Mouse (Mus musculus) lung, postnatal 36 days (tissue): Measurements from ENCODE around the gene Pgm2.
A peak's percentile ranks its signal among the peaks of the same experiment; 100 is the strongest.

Experiments
- DNase-seq: peaks from one replicate; pipeline ENCODE4 v3.0.0; 2022; ENCODE audit warnings: mixed read lengths

The Pgm2 gene

DNA sequence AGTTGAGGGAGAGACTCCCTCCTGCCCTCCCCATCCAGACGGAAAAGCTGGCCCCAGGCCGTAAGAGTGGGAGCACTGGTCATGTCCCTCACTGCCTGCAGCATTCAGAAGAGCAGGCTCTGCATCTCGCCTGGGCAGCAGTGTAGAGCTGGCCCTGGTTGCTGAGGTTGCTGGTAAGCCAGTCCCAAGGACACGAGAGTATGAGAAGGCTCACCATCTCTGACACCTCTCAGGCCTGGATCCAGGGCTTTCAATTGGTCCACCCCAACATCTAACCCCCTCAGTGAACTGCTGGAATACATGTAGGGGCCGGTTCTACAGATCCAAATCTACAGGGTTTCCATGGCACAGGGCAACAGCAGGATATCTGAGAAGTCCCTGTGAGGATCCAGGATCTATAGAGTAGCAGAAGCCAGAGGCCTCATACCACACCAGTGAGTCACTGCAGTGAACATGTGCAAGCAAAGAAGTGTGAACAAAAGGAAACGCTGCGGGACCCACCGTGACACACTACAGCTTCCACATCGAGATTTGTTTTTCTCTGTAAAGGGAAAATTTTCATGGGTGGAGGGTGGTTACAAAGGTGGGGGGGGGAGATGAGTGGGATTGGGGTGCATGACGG lies 53.7 kb downstream of the Pgm2 start:
- DNase-seq, result no peak

DNA sequence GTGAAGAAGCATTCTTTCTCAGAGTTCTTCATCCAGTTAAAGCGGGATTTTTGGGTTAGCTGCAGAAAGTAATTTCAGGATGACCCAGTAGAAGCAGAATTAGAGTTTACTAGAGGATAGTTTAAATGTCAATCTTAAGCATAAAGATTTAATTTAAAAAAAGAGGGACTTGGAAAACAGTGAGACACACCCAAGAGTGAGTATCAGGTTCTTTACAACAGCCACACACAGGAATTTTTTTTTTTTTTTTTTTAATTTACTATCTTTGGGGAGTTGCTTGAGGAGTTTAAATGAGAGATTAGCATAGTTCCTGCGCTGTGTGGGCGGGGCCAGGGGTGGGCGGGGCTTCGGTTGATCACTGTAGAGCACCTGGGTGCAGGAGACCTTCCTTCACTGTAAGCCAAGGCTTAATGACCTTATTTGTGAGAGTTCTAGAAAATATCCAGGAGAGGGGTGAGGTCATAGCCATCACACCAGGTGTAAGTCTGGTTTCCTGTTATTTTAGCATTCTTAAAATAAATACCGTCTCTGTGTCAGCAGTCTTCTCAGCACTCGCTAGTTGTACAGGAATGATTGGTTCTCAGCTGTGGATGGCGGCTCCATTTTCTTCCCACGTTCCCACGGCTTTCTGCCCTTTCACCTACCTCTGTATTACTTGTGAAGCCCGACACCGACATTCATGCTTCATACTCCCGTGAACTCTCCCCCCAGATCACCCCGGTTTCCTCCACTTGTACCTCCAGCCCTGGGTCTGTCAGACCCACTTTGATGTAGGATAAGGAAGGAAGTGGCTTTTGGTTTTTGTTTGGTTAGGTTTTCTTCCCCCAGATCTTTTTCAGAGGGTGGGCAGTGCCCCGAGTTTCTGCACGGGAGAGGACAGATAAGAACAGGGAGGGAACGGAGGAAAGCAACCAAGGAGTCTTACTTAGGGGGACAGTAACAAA lies 56.7 kb downstream of the Pgm2 start:
- DNase-seq, result no peak

DNA sequence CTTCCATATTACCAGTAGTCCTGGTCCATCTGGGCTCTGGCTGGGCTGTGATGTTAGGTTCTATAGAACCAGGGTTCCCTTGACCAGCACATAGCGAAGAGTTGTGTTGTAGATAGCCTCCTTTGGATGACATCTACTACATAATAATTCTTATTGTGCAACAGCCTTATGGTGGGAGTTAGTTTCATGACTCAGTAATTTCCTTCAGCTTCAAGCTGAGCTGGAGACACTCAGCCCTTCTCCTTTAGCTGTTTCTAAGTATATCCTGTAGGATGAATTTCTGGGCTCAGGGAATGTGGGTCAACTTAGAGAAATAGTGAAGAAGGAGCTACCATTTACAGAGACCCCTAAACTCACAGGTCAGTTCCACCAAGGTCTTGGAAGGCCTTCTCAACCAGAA lies 60.6 kb downstream of the Pgm2 start:
- DNase-seq, result no peak

DNA sequence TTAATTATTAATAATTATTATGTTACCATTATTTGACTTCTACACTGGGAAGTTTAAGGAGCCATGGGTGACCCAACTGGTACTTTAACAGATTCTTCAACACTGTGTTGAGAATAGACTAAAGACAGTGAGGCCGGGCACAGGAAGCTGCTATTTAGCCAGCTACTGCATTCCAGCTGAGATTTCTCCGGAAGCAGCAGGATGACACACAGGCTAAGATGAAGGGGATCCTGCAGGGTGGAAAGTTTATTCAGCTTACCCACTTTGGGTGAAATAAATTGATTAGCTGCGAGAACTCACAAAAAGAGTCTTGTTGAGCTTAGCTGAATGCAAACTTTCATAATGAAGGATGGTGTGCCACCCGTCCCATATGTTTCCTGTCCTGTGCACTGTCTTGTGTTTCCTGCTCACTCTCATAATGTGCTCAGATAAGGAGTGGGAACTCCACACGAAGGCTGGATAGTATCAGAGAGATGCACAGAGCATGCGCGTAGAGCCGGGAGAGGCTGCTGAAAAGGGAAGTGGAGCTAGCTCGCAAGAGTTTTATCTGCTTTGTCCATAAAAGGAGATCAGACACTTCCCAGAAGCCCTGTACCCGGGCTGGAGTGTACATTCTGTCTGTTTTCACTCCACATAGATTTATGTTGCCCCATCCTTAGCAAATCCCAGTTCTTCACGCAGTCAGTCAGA lies 63.3 kb downstream of the Pgm2 start, which contains the start of gene Tbc1d1:
Tbc1d1 (plus strand) TSS at position 445 of the 690 bp plus-strand sequence.
- DNase-seq, result peak; percentile 77

DNA sequence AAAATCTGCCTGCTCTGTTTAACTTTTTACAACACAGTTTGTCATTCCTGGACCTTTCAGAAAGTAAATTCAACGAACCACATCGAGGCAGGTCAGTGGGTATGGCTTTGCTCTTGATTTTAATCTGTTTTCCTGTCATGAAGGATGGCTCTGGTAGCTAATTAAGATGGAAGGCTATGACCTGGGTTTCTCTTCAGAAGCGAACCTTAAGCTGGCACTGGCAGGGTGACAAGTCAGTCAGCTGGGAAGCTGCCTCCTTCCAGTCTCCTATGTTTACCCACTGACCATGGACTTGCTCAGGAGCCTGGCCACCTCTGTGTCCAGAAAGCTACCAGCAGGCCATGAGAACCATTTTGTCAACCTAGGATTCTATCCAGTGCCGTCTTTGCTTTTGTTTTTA lies 63.8 kb downstream of the Pgm2 start:
- DNase-seq, result no peak

DNA sequence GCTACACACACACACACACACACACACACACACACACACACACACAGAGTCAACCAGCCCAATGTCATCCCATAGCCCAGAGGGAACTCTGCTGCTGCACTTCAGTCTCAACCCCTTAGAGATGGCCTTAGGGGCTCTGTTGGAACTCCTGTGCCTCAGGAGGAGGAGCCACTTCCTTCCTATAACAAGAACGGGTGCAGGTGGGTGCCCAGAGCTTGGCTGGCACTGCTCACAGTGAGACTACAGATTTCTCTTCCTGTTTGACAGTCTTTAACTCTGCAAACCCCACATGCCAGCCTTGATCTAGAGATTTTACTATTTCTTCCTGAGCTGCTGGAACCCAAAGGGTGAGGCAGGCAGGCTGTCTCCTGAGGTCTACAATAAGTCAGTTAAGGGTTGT lies 65.2 kb downstream of the Pgm2 start:
- DNase-seq, result no peak

DNA sequence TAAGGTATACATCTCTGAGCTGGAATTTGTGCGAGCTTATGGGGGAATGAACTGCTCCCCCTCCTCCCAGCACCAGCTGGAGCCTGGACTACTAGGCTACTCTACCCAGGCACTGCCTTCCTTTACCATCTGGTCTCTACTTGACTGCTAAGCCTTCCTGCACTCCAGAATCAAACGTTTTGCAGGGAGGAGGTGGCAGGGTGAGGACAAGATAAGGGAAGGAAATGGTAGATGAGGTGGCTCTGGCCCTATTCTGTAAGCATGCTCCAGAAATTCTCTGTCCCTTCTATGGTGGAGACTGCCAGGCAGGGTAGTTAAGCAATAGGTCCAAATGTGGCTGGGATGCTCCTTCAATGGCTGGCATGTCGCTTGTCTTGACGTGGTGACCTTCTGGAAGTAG lies 65.8 kb downstream of the Pgm2 start:
- DNase-seq, result no peak

DNA sequence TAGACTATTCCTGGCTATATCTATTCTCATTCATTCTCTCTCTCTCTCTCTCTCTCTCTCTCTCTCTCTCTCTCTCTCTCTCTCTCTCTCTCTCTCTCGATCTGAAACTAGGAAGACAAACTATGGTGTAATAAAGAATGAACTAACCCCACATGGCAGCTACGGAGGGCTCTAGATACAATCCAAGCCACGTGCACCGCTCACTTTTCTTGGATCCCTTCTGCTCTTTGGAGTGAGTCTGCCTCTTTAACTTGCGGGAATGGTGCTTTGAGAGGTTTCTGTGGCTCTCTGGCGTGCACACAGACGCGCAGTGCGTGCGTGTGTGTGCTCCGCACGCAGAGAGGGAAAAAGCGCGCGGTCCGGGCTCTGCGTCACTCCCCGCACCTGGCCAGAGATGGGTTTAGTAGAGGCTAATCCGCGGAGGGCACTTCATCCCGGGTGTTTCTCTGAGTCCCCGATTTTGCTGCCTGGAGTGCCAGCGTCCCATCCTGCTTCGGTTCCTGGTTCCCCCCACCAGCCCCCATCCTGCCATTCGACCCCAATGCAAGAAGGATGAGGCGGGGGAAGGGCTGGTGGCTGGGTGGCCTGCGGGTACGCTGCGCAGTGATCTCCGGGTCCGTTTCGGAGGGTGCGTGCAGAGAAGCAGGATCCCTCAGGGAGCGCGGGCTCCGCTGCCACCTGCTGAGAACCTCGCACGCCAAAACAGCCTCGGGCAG lies 66.5 kb downstream of the Pgm2 start:
- no peak for DNase-seq

DNA sequence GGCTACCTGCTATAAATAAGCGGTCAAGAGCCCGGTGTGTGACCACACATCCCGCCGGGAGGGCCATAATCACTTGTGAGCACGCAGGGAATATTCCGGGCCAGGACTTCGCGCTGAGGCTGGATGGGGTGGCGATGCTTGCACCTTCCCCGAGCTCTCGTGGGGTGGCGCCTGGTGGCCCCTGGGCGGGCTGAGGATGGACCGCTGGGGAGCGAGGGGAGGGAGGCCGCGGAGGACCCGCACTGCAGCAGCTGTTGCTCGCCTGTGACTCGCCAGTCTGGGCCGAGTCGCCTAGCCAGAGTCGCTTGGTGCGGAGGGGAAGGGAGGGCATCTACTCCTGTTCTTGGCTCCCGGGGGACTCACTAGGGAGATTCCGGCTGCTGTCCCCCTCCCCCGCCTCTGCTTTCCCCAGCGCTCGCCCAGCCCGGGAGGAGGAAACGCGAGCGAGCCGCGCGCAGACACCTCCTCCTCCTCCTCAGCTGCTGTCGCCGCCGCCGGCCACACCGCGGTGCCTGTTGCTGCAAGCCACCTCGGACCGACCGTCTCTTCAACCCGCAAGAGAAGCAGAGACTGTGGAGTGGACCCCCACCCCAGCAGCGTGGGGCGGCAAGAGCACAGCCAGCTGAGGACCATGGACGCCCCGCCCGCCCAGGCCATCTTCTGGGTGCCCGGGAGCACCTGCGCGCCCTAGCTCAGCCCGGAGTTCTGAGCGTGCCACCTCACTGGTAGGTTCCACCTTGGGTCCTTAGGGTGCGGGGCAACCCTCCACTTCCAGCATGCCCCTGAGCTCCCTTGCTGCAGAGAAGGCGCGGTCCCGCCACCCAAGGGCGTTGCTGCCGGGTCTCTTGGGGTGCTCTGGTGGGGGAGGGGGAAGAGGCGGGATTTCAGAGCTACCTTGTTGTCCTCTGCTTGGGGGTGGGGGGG lies 67.3 kb downstream of the Pgm2 start:
- DNase-seq, result peak; percentile 64

DNA sequence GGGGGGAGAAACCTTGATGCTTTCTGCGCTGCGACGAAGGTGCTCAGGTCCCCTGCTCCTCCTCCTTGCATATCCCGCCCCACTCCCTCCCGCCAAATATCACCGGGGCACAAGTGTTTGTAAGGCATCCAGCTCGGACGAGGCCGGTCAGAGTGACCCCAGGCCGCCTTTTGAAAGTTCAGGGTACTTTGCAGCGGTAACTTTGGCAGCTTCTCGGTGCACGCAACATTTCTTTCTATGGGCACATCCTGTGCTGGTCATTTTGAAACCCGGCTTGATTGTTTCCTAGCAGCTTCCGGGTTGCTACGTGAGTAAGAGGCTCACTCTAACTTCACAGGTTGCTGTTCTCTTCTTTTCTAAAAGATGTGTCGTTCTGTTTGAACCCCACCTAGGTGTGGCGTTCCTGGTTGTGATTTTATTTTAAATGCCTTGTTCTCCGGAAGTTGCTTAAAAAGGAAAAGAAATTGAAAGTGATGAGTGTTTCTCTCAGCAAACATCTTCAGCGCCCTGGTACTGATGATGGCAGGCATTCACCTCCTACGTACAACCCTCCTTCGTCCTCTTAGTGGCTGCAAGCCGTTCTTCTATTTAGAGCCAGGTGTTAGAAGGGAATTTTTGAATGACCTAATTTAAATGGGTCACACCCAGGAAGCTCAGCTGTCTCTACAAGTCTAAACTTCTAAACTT lies 68.1 kb downstream of the Pgm2 start:
- peak; percentile 61 for DNase-seq

DNA sequence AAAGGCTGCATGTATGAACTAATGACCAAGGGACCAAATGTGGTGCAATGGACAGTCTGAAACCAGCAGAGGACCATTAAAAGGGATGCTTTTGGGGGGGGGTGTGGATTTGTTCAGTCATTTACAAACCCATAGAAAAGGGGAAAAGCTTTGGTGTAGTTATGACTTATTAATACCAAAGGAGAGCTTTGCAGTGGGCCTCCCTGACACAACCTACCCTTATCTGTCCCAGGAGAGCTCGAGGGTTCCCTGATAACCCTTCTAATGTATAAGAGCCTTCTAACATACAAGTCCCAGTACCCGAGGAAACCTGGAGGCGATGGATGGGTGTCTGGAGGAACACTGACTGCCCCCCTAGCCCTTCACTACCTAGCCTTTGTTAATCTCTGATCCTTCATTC lies 69.2 kb downstream of the Pgm2 start:
- no peak for DNase-seq

DNA sequence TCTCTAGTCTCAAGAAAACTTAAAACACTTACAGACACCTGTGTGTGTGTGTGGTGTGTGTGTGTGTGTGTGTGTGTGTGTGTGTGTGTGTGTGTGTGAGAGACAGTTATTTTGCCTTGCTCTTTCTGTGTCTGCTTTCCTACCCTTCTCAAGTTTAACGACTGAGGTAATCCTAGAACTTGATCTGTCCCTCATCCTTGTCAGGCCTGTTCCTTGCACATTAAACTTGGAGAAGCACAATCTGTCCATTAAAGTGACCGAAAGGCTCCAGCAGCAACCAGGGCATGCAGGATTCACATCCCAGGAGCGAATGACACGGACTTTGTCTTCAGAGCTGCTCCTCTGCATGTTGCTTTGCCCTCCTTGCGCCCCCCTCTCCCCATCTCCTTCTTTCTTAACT lies 69.8 kb downstream of the Pgm2 start:
- DNase-seq, result no peak

DNA sequence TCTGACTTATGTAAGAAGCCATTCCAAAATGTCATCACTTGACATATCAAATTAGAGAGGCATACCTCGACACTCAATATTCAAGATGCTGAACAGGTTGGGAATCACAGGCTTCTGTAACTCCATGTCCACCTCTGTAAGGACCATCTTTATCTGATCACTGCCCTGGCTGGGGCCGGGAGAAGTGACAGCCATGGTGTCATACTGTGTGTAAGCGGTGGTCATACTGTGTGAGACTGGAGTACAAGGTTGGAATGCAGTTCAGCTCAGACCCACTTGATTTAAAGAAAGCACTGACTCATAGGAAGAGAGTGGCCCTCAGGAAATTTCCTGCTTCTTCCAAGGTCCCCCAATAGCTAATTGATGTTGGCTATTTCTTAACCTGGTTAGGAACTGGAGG lies 71.7 kb downstream of the Pgm2 start:
- DNase-seq, result no peak

DNA sequence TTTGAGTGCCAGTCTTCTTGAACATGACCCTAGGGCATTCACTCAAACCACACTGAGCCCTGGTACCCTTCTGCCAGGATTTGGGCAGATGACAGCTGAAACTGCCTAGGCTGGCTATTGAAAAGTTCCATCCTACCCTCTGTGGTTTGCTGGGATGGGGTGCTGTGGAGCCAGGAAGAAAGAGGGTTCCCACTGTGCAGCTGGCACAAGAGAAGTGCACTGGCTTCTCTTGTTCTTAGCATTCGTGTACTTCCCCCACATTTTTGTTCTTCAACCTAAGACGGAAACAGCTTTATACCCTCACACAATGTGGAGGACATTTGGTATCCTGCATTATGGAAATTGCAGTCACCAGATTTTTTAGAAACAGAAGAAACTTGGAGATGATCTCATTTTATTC lies 73.1 kb downstream of the Pgm2 start:
- no peak for DNase-seq

DNA sequence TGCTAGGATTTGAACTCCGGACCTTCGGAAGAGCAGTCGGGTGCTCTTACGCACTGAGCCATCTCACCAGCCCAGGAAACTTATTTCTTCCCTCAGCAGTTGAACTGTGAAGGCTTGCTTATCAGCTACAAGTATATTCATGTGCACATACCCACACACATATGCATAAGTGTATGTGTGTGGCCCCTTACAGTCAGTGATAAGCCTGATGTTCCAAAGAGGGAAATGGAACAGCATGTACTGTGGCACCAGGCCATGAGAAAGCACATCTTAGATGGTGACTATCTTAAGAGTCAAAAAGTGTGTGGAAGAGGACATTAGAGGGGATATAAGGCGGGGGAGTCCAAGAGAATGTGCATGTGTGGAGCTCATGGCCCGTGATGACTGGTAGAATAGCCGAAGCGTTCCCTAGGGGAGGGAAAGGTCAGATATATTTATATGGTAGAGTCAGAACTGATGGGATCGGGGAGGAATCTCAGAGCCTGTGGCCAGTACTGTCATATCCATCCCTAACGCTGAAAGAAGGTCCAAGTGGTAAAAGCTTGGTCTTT lies 76.3 kb downstream of the Pgm2 start:
- no peak for DNase-seq

DNA sequence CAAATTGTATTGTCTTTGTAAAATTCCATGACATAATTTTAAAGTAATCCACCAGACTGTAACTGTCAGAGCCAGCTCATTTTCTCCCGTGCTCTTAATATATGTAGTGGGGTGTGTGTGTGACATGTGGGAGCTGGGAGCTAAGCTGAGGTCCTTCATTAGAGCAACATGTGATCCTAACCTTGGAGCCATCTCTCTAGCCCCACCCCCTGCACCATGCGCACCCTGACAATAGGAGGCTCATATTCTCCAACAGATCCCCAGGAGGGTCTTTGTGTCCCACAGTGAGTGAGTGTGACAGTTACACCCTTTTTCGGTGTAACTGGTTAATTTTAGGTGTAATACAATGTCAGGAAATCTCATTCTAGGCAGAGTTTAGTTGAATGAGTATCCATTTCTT lies 80.1 kb downstream of the Pgm2 start:
- no peak for DNase-seq

DNA sequence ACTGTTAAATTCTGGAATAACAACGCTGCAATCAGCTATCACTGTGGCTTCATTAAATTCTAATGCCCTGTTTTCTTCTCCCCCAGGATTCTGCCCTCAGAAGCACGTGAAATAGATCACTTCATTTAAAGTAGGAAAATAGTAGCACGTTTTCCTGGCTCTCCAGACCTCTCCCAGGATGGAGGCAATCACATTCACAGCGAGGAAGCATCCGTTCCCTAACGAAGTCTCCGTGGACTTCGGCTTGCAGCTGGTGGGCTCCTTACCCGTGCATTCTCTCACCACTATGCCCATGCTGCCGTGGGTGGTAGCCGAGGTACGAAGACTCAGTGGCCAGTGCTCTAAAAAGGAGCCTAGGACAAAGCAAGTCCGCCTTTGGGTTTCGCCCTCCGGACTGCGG lies 80.6 kb downstream of the Pgm2 start:
- DNase-seq, result no peak

DNA sequence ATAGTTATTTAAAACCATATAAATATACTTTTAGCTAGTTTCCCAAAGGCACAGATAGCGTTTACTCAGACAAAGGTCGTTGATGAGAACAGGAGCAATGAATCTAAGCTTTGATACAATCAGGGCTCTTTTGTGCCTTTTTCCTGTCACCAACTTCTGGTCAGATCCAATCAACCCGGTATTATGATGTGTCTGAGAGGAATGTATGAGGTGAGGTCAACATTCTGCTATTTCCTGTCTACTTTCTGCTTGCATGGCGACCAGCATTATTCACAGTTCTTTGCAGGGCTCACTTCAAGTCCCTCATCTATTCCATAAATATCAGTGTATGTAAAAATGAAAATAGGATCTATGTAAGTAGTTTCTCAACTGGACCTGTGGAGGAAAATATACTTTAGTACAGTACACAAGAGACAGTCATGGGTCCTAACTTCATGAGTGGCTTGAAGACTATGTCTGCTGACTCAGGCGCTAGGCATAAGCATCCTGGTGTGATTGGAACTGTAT lies 81.7 kb downstream of the Pgm2 start:
- no peak for DNase-seq
